Mouse (Mus musculus) layer of hippocampus, adult 6 months (tissue): ENCODE results near the gene Pop7. TPM values are rescaled to one million over a fixed set of nuclear protein-coding genes. Genes with fewer than 3 reads are reported as not detected.

Source experiments
- long read RNA-seq, 2 experiments: library from polyadenylated mRNA; unstranded; transcript quantifications; one replicate each; pipeline ENCODE4 v2.0.0; 2019 to 2020
- microRNA-seq: library from miRNA; unstranded; fragments of <30 nt; microRNA quantifications from one replicate; pipeline ENCODE4 v1.2.0, GENCODE M21; 2020
- polyA plus RNA-seq: library from polyadenylated mRNA; unstranded; fragments of <200 nt; fragmentation: Nextera tagmentation; gene quantifications from 2 replicates; pipeline ENCODE4 v1.2.3, GENCODE M21; 2021

Gene Pop7
- 89.7 and 94.7 TPM in 2 replicates for polyA plus RNA-seq
- long read RNA-seq, experiment 1, transcript Pop7-201 (2 exons, 881 nt) = major isoform, 48 of 62 reads
- long read RNA-seq, experiment 1, transcript Pop7-202 (1 exons, 988 nt) = minor isoform, 14 of 62 reads
- long read RNA-seq, experiment 1, partial matches to known transcripts = 0 of 62 reads
- long read RNA-seq, experiment 1, other reads (novel, unspliced or antisense) = 0 of 62 reads
- long read RNA-seq, experiment 2, transcript Pop7-201 (2 exons, 881 nt) = major isoform, 9 of 15 reads
- long read RNA-seq, experiment 2, transcript Pop7-202 (1 exons, 988 nt) = minor isoform, 6 of 15 reads
- long read RNA-seq, experiment 2, partial matches to known transcripts = 0 of 15 reads
- long read RNA-seq, experiment 2, other reads (novel, unspliced or antisense) = 0 of 15 reads

GRCm38 (mm10) chr5:137501709-137502666 is at the start of gene Pop7:
Gene Pop7, minus strand, starts transcription at chr5:137502518.

GRCm38 (mm10) chr5:137533117-137533827 is 31.0 kb upstream of the Pop7 start, which contains the start of the genes Epo and Gnb2:
Gene Epo, minus strand, starts transcription at chr5:137533242.
Gene Gnb2, minus strand, starts transcription at chr5:137533510.

GRCm38 (mm10) chr5:137518436-137518835 is 16.1 kb upstream of the Pop7 start, which contains the start of gene Gigyf1:
Gene Gigyf1, plus strand, starts transcription at chr5:137518548.

GRCm38 (mm10) chr5:137476964-137477363 is 25.4 kb downstream of the Pop7 start, which contains the start of gene Zan:
Gene Zan, minus strand, starts transcription at chr5:137477064.

Small RNAs within 50 kb of the gene (microRNA-seq; reads per million reads assigned to microRNA genes)
- gene Mir6418 = 5.4 reads per million, percentile 19 among the genes with 10 or more reads in this experiment

Other genes with a start within 250 kb of the Pop7 start
- gene Ache, start 215.0 kb downstream of the Pop7 start, polyA plus RNA-seq = 38.1 and 39.5 TPM in 2 replicates
- gene Ufsp1, start 207.9 kb downstream of the Pop7 start, polyA plus RNA-seq = 13.6 and 13.9 TPM in 2 replicates
- gene Srrt, start 194.8 kb downstream of the Pop7 start, polyA plus RNA-seq = 17.5 and 19.5 TPM in 2 replicates
- gene Trip6, start 188.1 kb downstream of the Pop7 start, polyA plus RNA-seq = 4.1 and 4.5 TPM in 2 replicates
- gene Slc12a9, start 168.9 kb downstream of the Pop7 start, polyA plus RNA-seq = 5.0 and 5.7 TPM in 2 replicates
- 1.3 TPM in 2 replicates for gene Ephb4, start 152.4 kb downstream of the Pop7 start, polyA plus RNA-seq
- 0.10 and 0.13 TPM in 2 replicates for gene Zan, start 25.5 kb downstream of the Pop7 start, polyA plus RNA-seq
- gene Gigyf1, start 16.0 kb upstream of the Pop7 start, polyA plus RNA-seq = 2.6 and 2.9 TPM in 2 replicates
- not detected in 2 replicates for gene Epo, start 30.7 kb upstream of the Pop7 start, polyA plus RNA-seq
- 97.9 and 121 TPM in 2 replicates for gene Gnb2, start 31.0 kb upstream of the Pop7 start, polyA plus RNA-seq
- 83.5 and 108 TPM in 2 replicates for gene Actl6b, start 51.0 kb upstream of the Pop7 start, polyA plus RNA-seq
- gene Tfr2, start 67.3 kb upstream of the Pop7 start, polyA plus RNA-seq = 5.8 and 6.8 TPM in 2 replicates
- gene Mospd3, start 98.5 kb upstream of the Pop7 start, polyA plus RNA-seq = 27.3 and 28.5 TPM in 2 replicates
- 10.9 and 39.7 TPM in 2 replicates for gene Pcolce, start 111.3 kb upstream of the Pop7 start, polyA plus RNA-seq
- gene Fbxo24, start 126.5 kb upstream of the Pop7 start, polyA plus RNA-seq = not detected in 2 replicates
- gene Lrch4, start 126.6 kb upstream of the Pop7 start, polyA plus RNA-seq = 4.9 and 5.3 TPM in 2 replicates
- gene Gm20605, start 126.7 kb upstream of the Pop7 start, polyA plus RNA-seq = 0.31 and 0.34 TPM in 2 replicates
- gene Sap25, start 138.8 kb upstream of the Pop7 start, polyA plus RNA-seq = 0.44 and 0.54 TPM in 2 replicates
- gene Irs3, start 143.2 kb upstream of the Pop7 start, polyA plus RNA-seq = 0.11 and 0.36 TPM in 2 replicates
- 17.0 and 19.7 TPM in 2 replicates for gene Agfg2, start 182.2 kb upstream of the Pop7 start, polyA plus RNA-seq
- 1.1 and 1.4 TPM in 2 replicates for gene Nyap1, start 239.1 kb upstream of the Pop7 start, polyA plus RNA-seq
- 452 and 506 TPM in 2 replicates for gene Tsc22d4, start 243.2 kb upstream of the Pop7 start, polyA plus RNA-seq